Mouse (Mus musculus) liver, embryonic 13.5 days (tissue): ENCODE measurements around the gene Iyd. TPM values are rescaled to one million over a fixed set of nuclear protein-coding genes. Genes with fewer than 3 reads are reported as not detected.

Experiments used
- polyA plus RNA-seq: library from polyadenylated mRNA; unstranded; fragments of >200 nt; fragmentation: Nextera tagmentation; extraction: Ambion mirVana; gene quantifications from 2 replicates; pipeline ENCODE4 v1.2.1, GENCODE M21; 2015

The Iyd gene
- polyA plus RNA-seq, 1 experiment from 2014 or later = 5.9 TPM

Other genes with a start within 250 kb of the Iyd start
- 0.12 and 0.67 TPM in 2 replicates for gene Ppp1r14c, start 174.2 kb upstream of the Iyd start, polyA plus RNA-seq
- 0.99 and 2.0 TPM in 2 replicates for gene Plekhg1, start 200.1 kb downstream of the Iyd start, polyA plus RNA-seq